Comparison of ENCODE assay signal across 8 mouse cellular contexts in the genomic region with DNA sequence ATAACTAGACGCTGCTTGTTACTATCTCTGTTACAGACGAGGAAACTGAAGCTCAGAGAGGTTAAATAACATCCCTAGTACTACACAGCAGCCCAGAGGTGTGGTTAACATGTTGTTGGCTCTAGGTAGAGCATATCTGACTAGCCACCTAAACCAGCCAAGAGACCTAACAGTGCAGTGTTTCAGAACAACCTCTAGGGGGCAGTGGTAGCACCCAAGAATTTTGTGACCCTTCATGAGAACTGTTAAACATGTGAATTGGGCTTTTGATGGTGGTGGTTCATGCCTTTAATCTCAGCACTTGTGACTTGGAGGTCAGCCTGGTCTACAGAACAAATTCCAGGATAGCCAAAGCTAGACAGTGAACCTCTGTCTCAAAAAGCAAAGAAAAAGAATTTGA. TPM values are rescaled to one million over a fixed set of nuclear protein-coding genes. Genes with fewer than 3 reads are reported as not detected.
DNase-seq lines count a peak whose midpoint lies in the region; TF ChIP-seq lines count a peak whose summit lies in the region.

No protein-coding gene starts in this region.

- peaks cover 2% of the 10 kb centered on the region; the same call in 1 of the 2 replicates for H3K4me1 ChIP-seq in liver, adult 2 months (ENCODE audit: control insufficient read depth, insufficient read depth, low read length)

- no peak overlapping the region for H3K27ac ChIP-seq in liver, adult 2 months (replicated peaks; ENCODE audit: insufficient read depth, low read depth, low read length)

- peak; percentile 64 for TF ChIP-seq CTCF in liver, adult 2 months (IDR thresholded peaks at IDR 0.05; ENCODE audit: low read depth, low read length)

- H3K4me3 ChIP-seq in liver, adult 2 months (ENCODE audit: insufficient read depth, low read depth, low read length) = no peak overlapping the region

- 30% methylated on average over 2 of the region's 2 CpGs for WGBS in liver, adult 2 months

- no peak for TF ChIP-seq POLR2A in liver, adult 2 months (IDR thresholded peaks at IDR 0.05; ENCODE audit: extremely low read depth, insufficient read depth, low read length)

- H3K9ac ChIP-seq in liver, adult 2 months (ENCODE audit: low read depth, low read length) = no peak overlapping the region

- H3K27me3 ChIP-seq in liver, adult 2 months (ENCODE audit: control insufficient read depth, insufficient read depth, low read length) = no peaks in the 10 kb centered on the region

- DNase-seq in left cerebral cortex, postnatal 4 days = peak; percentile 3
- no peak for DNase-seq in left cerebral cortex, postnatal 10 days (ENCODE audit: extremely low spot score in 1 of 2, low spot score in 2 of 2)
- DNase-seq in MEL-GATA-1-ER (ENCODE audit: extremely low read depth, low read depth) = peak; percentile 36
- DNase-seq in cerebellum, adult 11-12 months = peak; percentile 21
- DNase-seq in forelimb bud, embryonic 11.5 days (ENCODE audit: low read depth, low spot score) = peak; percentile 56
- peak; percentile 58 for DNase-seq in liver, adult 2 months (ENCODE audit: extremely low read depth, low read depth, low spot score)
- DNase-seq in retina, postnatal 1 day = peak; percentile 71
- DNase-seq in left cerebral cortex, adult 11 months (ENCODE audit: low spot score) = no peak

- intact Hi-C loops in left cerebral cortex, postnatal 4 days (cut with DNase I) = no loop called here
- intact Hi-C loops in left cerebral cortex, postnatal 10 days (cut with DNase I) = loop anchor here (5.0 kb wide), 1 partner anchor 55 kb away; no protein-coding TSS in a partner anchor

- H3K36me3 ChIP-seq in liver, adult 2 months (ENCODE audit: control insufficient read depth, insufficient read depth, low read length) = no peaks in the 10 kb centered on the region

- no peaks in the 10 kb centered on the region; the same call in 1 of the 2 replicates for H3K79me2 ChIP-seq in liver, adult 2 months (ENCODE audit: control insufficient read depth, insufficient read depth, low read length)

RNA-seq across cellular contexts. Expression of gene Tbc1d1, which starts 46.2 kb away (rescaled TPM):
- total RNA-seq in left cerebral cortex, postnatal 4 days (2021) = 10 to 100 TPM; 12.9 to 14.3 TPM
- 10 to 100 TPM; 14.0 to 15.4 TPM for total RNA-seq in left cerebral cortex, postnatal 10 days (2021)
- 8.1 and 8.5 TPM in 2 replicates for total RNA-seq in liver, adult 2 months (2014; rRNA removed)
- polyA plus RNA-seq in liver, adult 2 months (2012; rRNA removed) = 1.6 and 2.2 TPM in 2 replicates

Comparison
In these comparisons a context has a peak if more than half of its experiments do, and no peak if none do; other contexts are left out.
1. DNase-seq: peak in left cerebral cortex, postnatal 4 days (single experiment), MEL-GATA-1-ER (single experiment), cerebellum, adult 11-12 months (single experiment), forelimb bud, embryonic 11.5 days (single experiment), liver, adult 2 months (single experiment) and retina, postnatal 1 day (single experiment); none in left cerebral cortex, postnatal 10 days (0 of 2) and left cerebral cortex, adult 11 months (single experiment).